Mouse (Mus musculus) layer of hippocampus, postnatal 14 days (tissue): ENCODE results near the gene Map3k14. TPM values are rescaled to one million over a fixed set of nuclear protein-coding genes. Genes with fewer than 3 reads are reported as not detected.
A peak's percentile ranks its signal among the peaks of the same experiment; 100 is the strongest.

Experiments
- DNase-seq, 2 experiments: peaks; one replicate each; pipeline ENCODE4 v3.0.0; 2021 to 2022; ENCODE audit warnings: low spot score in 2 of 2, mixed read lengths in 1 of 2
- total RNA-seq, 2 experiments: library from RNA; stranded (reverse); gene quantifications; 2 replicates each; pipeline ENCODE4 v1.2.3; 2021

Gene Map3k14
- total RNA-seq, 2 experiments from 2014 or later = 2.4 to 3.0 TPM

- DNase-seq = no peak
Observed at GRCm38 (mm10) chr11:103178748-103179147, 88.5 kb downstream of the Map3k14 start.

- DNase-seq = no peak
Observed at GRCm38 (mm10) chr11:103177815-103178485, 89.3 kb downstream of the Map3k14 start.

DNA sequence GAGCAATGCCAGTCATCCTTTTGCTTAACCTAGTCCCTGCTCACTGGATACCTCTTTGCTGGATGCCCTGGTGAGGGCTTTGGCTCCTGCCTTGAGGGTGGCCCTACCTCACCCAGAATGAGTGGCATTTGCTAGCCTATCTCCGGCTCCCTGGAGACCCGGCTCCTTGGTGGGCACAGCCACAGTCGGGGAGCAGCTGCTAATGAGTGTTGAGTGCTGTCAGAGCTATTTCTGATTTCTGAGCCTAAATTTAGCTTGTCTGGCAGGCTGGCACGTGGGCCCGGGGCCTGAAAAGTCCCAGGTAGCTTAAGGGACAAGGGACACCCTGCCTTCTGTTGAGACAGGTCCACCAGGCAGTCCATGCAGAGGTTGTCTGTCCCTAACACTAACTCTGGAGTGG lies 90.1 kb downstream of the Map3k14 start:
- no peak for DNase-seq

DNA sequence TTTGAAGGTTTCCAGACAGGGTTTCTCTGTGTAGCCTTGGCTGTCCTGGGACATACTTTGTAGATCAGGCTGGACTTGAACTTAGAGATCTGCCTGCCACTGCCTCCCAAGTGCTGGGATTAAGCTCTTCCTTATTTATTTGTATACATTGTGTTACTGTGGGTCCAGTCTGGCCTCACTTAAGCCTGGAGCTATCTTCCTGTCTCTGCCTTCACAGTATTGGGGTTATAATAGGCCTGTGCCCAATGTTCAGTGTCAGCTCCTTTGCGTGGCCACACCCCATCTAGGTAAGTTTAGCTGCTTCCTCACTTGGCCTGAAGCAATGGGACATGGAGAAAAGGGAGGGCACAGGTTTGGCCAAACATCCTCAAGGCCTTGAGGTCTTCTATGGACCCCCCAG lies 90.8 kb downstream of the Map3k14 start:
- DNase-seq = no peak

DNA sequence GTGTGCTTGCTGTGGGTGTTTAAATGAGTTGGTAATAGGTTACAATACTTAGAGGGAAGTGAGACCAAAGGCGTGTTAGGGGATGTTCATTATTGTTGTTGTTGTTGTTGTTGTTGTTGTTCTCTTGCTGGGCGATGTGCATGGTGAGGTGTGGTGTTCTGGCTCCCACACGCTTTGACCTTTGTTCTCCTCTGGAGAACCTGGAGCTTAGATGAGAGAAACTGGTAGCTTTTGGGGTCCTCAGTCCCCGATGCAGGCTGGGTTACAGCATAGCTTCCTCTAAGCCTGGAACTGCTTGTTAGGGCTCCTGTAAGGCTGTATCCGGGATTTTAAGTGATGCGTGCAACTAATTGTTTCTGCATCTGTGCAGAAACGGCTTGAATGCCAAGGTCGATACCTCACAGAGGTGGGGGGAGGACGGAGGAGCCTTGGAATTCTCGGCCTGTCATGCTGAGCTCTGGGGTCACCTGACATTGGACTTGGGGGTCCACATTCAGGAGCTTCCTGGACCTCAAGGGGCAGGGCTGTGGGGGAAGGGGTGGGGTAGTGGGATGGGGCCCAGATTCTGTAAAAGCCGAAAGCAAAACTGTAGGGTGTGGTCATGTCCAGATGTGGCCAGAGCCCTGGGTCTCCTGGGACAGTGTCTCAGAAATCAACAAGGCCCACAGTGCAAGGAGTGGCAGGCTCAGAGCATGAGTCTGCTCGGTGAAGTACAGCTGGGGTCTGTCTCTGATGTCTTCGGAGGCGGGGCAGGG lies 91.4 kb downstream of the Map3k14 start:
- no peak for DNase-seq

DNA sequence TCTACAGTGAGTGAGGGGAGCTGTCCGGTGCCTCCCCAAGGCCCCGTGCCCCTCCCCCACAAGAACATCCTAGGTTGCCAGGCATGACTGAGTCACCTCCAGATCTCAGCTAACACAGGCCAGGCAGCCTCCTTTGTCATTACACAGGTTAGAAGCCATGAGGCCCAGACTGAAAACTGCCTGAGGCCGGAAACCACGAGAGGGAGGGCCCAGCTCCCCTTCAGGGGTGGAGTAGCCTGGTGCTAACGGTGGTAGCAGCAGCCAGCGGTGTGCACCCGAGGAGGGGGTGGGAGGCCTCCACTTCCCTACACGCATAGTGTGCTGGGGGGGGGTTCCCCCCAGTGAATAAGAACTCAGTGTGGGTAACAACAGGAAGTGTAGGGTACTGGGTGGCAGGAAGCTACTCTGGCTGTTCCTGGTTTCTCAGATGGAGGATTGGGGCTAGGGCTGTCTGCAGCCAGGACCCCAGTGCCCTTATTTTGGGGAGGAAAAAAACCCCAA lies 92.3 kb downstream of the Map3k14 start:
- DNase-seq = no peak

DNA sequence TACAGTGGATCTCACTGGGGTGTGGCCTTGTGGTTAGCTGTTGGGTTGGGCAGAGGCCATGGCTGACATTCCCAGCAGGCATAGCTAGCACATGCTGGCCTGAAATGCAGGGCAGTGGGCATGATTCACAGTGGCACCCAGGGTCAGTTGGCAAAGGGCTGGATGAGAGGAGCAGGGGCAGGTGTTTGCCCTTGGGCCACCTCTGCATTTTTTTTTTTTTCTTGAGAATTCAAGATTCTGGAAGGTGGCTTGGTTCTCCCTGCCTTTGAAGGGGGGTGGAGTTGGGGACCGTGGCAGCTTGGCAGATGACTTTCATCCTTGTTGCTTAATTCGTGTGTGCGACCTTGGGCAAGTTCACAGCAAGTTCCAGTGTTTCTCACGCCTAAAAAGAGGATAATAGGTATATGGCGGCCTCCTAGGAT lies 92.8 kb downstream of the Map3k14 start:
- no peak for DNase-seq

GRCm38 (mm10) chr11:103173771-103174344 lies 93.4 kb downstream of the Map3k14 start:
- no peak for DNase-seq

- DNase-seq = no peak
Observed at GRCm38 (mm10) chr11:103173041-103173770, 94.1 kb downstream of the Map3k14 start.

DNA sequence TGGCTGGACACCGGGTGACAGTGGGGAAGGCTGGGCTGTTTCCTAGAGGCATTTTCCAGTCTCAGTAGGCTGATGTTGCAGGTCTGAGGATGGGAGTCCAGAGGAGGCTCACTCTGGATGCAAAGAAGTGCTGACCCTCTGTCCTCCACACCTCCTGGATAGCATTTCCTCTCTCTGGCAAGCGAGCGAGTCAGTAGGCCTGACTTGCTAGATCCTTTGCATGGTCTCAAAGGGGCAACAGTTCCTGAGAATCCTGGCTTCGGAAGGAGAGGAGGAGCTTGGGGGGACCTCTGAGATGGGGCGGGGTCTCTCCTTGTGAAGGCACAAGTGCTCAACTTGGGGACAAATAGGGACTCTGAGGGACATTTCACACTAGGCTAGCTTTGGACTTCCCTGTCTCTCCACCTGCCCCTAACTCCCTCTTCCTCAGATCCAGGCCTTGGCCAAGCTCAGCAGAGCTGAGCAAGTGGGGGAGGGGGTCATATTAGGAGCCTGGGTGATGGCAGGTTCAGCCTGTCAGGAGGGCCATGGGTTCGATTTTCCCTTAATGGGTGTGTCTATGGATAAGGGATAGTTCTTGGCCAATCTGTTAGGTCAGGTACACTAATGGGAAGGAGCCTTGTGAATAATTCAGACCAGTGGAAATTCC lies 94.8 kb downstream of the Map3k14 start:
- DNase-seq = no peak

DNA sequence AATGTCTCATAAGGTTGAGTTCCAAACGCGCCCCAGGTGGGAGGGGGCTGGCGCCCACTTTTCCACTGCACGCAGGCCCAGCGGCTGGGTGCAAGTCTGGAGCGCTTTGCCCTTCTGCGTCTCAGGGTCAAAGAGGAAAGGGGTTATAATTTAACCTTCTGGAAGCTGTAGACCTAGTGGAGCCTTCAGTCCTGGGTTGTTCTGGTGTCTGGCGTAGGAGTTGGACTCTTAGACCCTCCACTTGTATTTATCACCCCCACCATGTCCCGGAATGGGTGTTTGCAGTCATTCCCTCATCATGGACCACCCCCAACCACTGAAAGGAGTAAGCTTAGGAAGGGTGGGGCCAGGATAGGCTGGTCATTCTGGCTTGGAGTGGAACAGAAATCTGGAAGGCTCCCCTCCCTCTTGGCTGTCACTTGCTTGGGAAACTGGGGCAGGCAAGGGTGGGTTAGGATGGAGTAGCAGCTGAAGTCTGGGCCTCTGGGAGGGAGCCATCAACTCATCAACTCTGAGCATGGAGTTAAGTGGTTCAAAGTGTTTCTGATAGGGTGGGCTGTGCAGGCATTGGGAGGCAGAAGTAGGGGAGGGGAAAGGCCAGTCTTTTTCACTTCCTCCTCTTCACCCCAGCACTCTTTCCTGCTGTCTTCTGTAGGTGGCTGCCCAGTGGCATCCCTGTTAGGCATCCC lies 95.4 kb downstream of the Map3k14 start:
- no peak for DNase-seq

DNA sequence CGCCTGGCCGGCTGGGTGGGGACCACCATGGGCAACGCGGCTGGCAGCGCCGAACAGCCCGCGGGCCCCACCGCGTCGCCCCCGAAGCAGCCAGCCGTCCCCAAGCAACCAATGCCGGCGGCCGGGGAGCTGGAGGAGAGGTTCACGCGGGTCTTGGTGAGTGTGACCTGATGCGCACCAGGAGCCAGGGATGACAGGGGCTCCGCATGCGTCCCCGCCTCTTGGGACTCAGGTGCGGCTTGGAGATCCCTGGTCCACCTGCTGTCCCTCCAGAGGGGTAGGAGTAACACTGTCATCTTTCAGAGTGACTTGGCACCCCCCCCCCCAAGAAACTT lies 96.0 kb downstream of the Map3k14 start:
- no peak for DNase-seq

- peak in 1 of 2 experiments; percentile 57 for DNase-seq
Observed at GRCm38 (mm10) chr11:103170494-103171285, 96.6 kb downstream of the Map3k14 start, which contains the start of gene Fmnl1. Fmnl1 (plus strand) TSS chr11:103171107.

DNA sequence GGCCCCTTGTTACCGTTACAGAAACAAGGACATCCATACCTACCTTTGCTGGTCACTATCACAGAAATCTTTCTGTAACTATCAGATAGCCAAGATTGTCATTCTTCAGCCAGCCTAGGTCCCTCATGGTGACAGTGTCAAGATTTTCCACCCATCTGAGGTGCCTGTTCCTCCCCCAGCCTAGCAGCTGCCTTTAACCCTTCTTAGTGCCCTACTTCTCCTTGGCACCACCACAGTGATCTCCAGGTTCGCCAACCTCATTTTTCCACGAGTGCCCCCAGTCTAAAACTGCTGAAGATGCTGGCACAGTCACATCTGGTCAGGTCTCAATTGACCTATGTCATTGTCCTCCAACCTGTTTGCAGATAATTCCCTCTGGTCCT lies 97.2 kb downstream of the Map3k14 start:
- no peak for DNase-seq

Other genes starting within 250 kb of the Map3k14 start
- gene Nmt1, start 239.3 kb downstream of the Map3k14 start, total RNA-seq = 100 to 1,000 TPM; 112 to 113 TPM
- 100 to 1,000 TPM; 113 to 128 TPM for gene Dcakd, start 239.1 kb downstream of the Map3k14 start, total RNA-seq
- gene Plcd3, start 165.8 kb downstream of the Map3k14 start, total RNA-seq = 10 to 100 TPM in 1 of 2 experiments, 1 to 10 TPM in 1; 9.7 to 10.3 TPM
- gene Acbd4, start 165.8 kb downstream of the Map3k14 start, total RNA-seq = 10 to 100 TPM; 71.0 to 80.3 TPM
- gene Hexim1, start 151.2 kb downstream of the Map3k14 start, total RNA-seq = 10 to 100 TPM; 50.8 to 53.8 TPM
- 10 to 100 TPM; 11.2 to 16.1 TPM for gene Hexim2, start 135.0 kb downstream of the Map3k14 start, total RNA-seq
- 100 to 1,000 TPM; 120 to 128 TPM for gene Fmnl1, start 96.4 kb downstream of the Map3k14 start, total RNA-seq
- 1 to 10 TPM; 1.4 TPM for gene 1700023F06Rik, start 58.9 kb downstream of the Map3k14 start, total RNA-seq
- gene Spata32, start 49.0 kb downstream of the Map3k14 start, total RNA-seq = 1 to 10 TPM in 1 of 2 experiments, under 1 TPM in 1; 0.69 to 1.4 TPM
- 10 to 100 TPM in 1 of 2 experiments, 1 to 10 TPM in 1; 9.8 to 10.1 TPM for gene Arhgap27, start 96.2 kb upstream of the Map3k14 start, total RNA-seq
- gene Plekhm1, start 145.2 kb upstream of the Map3k14 start, total RNA-seq = 10 to 100 TPM; 17.0 to 17.7 TPM
- gene Lrrc37a, start 237.1 kb upstream of the Map3k14 start, total RNA-seq = not detected